Mouse (Mus musculus): Measurements from ENCODE around the gene Wwp2. TPM values are rescaled to one million over a fixed set of nuclear protein-coding genes. Genes with fewer than 3 reads are reported as not detected.

The Wwp2 gene
- polyA plus RNA-seq, 1 experiment from 2014 or later: 41.6 TPM

DNA sequence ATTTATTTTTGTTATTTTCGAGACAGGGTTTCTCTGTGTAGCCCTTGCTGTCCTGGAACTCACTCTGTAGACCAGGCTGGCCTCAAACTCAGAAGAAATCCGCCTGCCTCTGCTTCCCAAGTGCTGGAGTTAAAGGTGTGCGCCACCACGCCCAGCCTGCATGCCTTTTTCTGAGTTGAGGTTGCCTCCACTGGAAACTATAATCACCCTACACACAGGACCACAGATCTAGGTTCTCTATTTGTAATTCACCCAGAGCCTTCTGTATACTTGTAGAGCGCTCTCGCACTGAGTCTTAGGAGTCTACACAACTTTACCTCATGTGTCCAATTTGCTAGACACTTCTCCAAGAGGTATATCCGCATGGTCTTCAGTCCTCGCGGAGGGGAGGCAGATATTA is 12.0 kb upstream of the Wwp2 start:
- ATAC-seq: peak; percentile 14; the same call in 1 of the 2 replicates
- H3K36me3 ChIP-seq (ENCODE audit: control insufficient read depth, insufficient read depth, low read length): 0 out of 2 replicates have a peak, but pooled peaks cover 2% of the 10 kb centered on the region
- H3K9ac ChIP-seq (ENCODE audit: low read depth, low read length): peak overlapping the region; percentile 91
- peak overlapping the region; percentile 73 for H3K4me2 ChIP-seq (ENCODE audit: low read depth, low read length)
- H3K27me3 ChIP-seq (replicated peaks; ENCODE audit: control insufficient read depth, insufficient read depth, low read length): no peaks in the 10 kb centered on the region
- H3K27ac ChIP-seq (ENCODE audit: low read length): peak overlapping the region; percentile 74
- H3K9me3 ChIP-seq (ENCODE audit: control insufficient read depth, low read length): no peaks in the 10 kb centered on the region
- H3K4me1 ChIP-seq (ENCODE audit: control insufficient read depth, insufficient read depth, low read length): peaks cover 10% of the 10 kb centered on the region
- peak overlapping the region; percentile 73 for H3K4me3 ChIP-seq (ENCODE audit: low read length)
- WGBS: 26% methylated on average over 9 of the region's 9 CpGs

DNA sequence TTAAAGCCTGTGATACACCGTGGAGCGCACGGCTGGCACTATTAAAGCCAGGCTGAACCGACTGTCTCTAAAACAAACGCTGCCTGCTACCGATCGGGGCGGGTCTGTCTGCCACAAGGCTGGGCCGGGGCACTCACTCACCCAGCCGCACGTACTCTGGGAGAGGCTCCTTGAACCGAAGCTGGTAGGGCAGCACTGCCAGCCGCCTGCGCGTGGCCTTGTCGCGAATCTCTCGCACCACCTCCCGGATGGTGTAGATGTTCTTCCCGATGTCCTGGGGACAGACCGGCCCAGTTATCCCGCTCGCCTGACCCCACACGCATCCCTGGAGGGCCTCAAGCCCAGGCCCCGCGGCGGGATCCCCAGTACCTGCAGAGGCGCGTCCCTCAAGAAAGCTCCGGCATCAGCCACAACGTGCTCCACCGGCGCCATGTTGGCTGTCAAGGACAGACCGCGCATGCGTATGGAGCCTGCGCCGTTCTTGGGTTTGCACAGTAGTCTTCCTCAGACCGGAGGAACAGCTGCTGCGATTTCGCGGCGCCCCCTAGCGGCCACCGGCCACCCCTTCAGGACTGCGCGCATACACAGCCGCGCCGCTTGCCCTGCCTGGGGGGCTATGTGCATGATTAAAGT is 11.5 kb upstream of the Wwp2 start, which contains the start of gene Nob1:
Gene Nob1, minus strand, starts transcription at position 455 of the 633 bp plus-strand sequence.
- Histone ChIP-seq H3K4me1 (ENCODE audit: control insufficient read depth, insufficient read depth, low read length) (peaks cover 10% of the 10 kb centered on the region), H3K36me3 (ENCODE audit: control insufficient read depth, insufficient read depth, low read length) (0 out of 2 replicates have a peak, but pooled peaks cover 2% of the 10 kb centered on the region), H3K9me3 (ENCODE audit: control insufficient read depth, low read length) (no peaks in the 10 kb centered on the region), H3K4me3 (ENCODE audit: low read length) (peak within 1 kb of the TSS; percentile 73), H3K27me3 (replicated peaks; ENCODE audit: control insufficient read depth, insufficient read depth, low read length) (no peaks in the 10 kb centered on the region), H3K9ac (ENCODE audit: low read depth, low read length) (peak within 1 kb of the TSS; percentile 91), H3K27ac (ENCODE audit: low read length) (peak within 1 kb of the TSS; percentile 74), H3K4me2 (ENCODE audit: low read depth, low read length) (peak within 1 kb of the TSS; percentile 73)
- peak; percentile 99 for ATAC-seq
- under 1% methylated on average over 50 of the region's 50 CpGs for WGBS

- peak overlapping the region; percentile 73; the same call in 1 of the 2 replicates for H3K4me3 ChIP-seq (ENCODE audit: low read length)
- WGBS: 45% methylated on average over 8 of the region's 8 CpGs
- H3K9me3 ChIP-seq (ENCODE audit: control insufficient read depth, low read length): no peaks in the 10 kb centered on the region
- H3K36me3 ChIP-seq (ENCODE audit: control insufficient read depth, insufficient read depth, low read length): 0 out of 2 replicates have a peak, but pooled peaks cover 2% of the 10 kb centered on the region
- peak overlapping the region; percentile 91; the same call in 1 of the 2 replicates for H3K9ac ChIP-seq (ENCODE audit: low read depth, low read length)
- H3K27ac ChIP-seq (ENCODE audit: low read length): no peak overlapping the region
- H3K4me2 ChIP-seq (ENCODE audit: low read depth, low read length): no peak overlapping the region
- ATAC-seq: no peak
- peaks cover 10% of the 10 kb centered on the region for H3K4me1 ChIP-seq (ENCODE audit: control insufficient read depth, insufficient read depth, low read length)
- no peaks in the 10 kb centered on the region for H3K27me3 ChIP-seq (replicated peaks; ENCODE audit: control insufficient read depth, insufficient read depth, low read length)
Measured at GRCm38 (mm10) chr8:107425230-107425597, 11.0 kb upstream of the Wwp2 start.

GRCm38 (mm10) chr8:107430821-107431220 is 5.3 kb upstream of the Wwp2 start:
- no peak overlapping the region for H3K27ac ChIP-seq (ENCODE audit: low read length)
- WGBS: 74% methylated on average over 8 of the region's 8 CpGs
- no peak for ATAC-seq
- H3K27me3 ChIP-seq (replicated peaks; ENCODE audit: control insufficient read depth, insufficient read depth, low read length): no peaks in the 10 kb centered on the region
- peaks cover 2% of the 10 kb centered on the region; the same call in 1 of the 2 replicates for H3K4me1 ChIP-seq (ENCODE audit: control insufficient read depth, insufficient read depth, low read length)
- H3K4me3 ChIP-seq (ENCODE audit: low read length): no peak overlapping the region
- no peaks in the 10 kb centered on the region for H3K36me3 ChIP-seq (ENCODE audit: control insufficient read depth, insufficient read depth, low read length)
- H3K4me2 ChIP-seq (ENCODE audit: low read depth, low read length): no peak overlapping the region
- no peak overlapping the region for H3K9ac ChIP-seq (ENCODE audit: low read depth, low read length)
- no peaks in the 10 kb centered on the region for H3K9me3 ChIP-seq (ENCODE audit: control insufficient read depth, low read length)

DNA sequence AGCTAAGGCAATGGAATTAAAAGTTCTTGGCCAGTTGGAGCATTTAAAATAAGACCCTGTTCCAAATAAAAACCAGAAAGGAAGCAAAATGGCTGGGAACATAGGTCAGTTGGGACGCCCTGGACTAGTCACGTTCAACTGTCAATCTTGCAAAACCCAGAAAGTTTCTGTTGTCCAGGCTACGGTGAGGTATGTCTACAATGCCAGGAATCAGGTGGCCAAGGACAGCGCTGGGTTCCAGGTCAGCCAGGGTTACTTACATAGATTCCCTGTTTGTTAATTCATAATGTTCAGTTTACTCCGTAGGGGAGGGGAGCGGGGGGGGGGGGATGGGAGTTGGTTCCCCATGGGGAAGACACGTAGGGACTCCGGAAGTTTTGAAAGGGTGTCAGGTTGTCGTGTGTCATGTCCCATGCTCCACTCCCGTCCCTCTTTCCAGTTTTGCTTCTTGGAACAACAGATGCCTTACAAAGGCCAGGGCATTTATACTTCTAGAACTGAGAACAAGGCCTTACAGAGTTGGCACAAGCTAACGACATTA is 674 bp upstream of the Wwp2 start:
- peak; percentile 2; the same call in 1 of the 2 replicates for ATAC-seq
- peak overlapping the region; percentile 94 for H3K9ac ChIP-seq (ENCODE audit: low read depth, low read length)
- peaks cover 7% of the 10 kb centered on the region for H3K4me1 ChIP-seq (ENCODE audit: control insufficient read depth, insufficient read depth, low read length)
- H3K9me3 ChIP-seq (ENCODE audit: control insufficient read depth, low read length): no peaks in the 10 kb centered on the region
- H3K36me3 ChIP-seq (ENCODE audit: control insufficient read depth, insufficient read depth, low read length): no peaks in the 10 kb centered on the region
- H3K4me3 ChIP-seq (ENCODE audit: low read length): peak overlapping the region; percentile 92
- WGBS: 25% methylated on average over 11 of the region's 11 CpGs
- H3K4me2 ChIP-seq (ENCODE audit: low read depth, low read length): peak overlapping the region; percentile 70
- peak overlapping the region; percentile 95; the same call in 1 of the 2 replicates for H3K27ac ChIP-seq (ENCODE audit: low read length)
- no peaks in the 10 kb centered on the region for H3K27me3 ChIP-seq (replicated peaks; ENCODE audit: control insufficient read depth, insufficient read depth, low read length)

DNA sequence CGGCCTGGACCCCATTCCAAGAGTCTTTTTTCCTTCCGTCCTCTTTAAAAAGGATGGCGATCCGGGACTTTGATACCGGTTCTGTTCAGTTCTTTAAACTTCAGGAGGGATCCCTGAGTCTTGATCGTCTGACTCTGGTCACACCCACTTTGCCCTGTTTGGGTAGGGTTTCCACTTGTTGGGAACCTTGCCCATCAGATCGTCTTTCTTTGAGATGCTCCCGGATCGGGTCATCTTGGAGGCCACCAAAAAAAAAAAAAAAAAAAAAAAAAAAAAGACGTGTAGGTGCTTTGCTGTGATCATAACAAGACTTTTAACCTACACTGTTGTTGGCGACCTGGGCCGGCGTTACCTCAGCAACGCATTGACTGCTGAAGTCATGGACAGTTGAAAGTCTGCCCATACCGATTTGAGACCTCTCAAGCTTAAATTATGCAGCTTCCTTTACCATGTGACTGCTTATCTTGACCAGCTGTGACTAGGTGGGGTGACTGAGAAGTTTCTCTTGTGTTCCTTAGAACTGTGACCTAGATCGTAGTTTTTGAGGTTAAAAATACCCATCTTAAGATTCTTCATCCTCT is 766 bp downstream of the Wwp2 start:
- Histone ChIP-seq H3K9ac (ENCODE audit: low read depth, low read length) (peak overlapping the region; percentile 94), H3K9me3 (ENCODE audit: control insufficient read depth, low read length) (no peaks in the 10 kb centered on the region), H3K4me3 (ENCODE audit: low read length) (peak overlapping the region; percentile 92), H3K36me3 (ENCODE audit: control insufficient read depth, insufficient read depth, low read length) (no peaks in the 10 kb centered on the region), H3K4me2 (ENCODE audit: low read depth, low read length) (peak overlapping the region; percentile 70), H3K27ac (ENCODE audit: low read length) (peak overlapping the region; percentile 95), H3K27me3 (replicated peaks; ENCODE audit: control insufficient read depth, insufficient read depth, low read length) (no peaks in the 10 kb centered on the region), H3K4me1 (ENCODE audit: control insufficient read depth, insufficient read depth, low read length) (peaks cover 7% of the 10 kb centered on the region)
- peak; percentile 49 for ATAC-seq
- 6% methylated on average over 16 of the region's 16 CpGs for WGBS

DNA sequence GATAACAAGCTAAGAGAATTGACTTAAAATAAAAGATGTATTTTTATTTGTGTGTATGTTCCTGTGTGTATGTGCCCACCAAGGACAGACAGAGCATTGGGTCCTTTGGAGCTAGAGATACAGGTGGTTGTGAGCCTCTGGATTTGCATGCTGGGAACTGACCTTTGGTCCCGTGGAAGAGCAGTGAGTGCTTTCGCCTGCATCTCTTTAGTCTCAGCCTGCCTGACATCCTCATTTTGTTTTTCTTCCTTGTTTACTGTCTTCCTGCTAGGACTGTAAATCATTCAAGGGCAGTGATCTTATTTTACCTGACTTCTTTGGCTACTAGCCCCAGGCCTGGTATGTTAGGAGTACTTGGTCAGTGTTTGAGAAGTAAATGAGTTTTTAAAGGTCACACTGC is 1.5 kb downstream of the Wwp2 start:
- H3K9me3 ChIP-seq (ENCODE audit: control insufficient read depth, low read length): no peaks in the 10 kb centered on the region
- no peak overlapping the region; the same call in 1 of the 2 replicates for H3K4me2 ChIP-seq (ENCODE audit: low read depth, low read length)
- peak overlapping the region; percentile 52; the same call in 1 of the 2 replicates for H3K27ac ChIP-seq (ENCODE audit: low read length)
- no peak overlapping the region for H3K9ac ChIP-seq (ENCODE audit: low read depth, low read length)
- no peaks in the 10 kb centered on the region for H3K36me3 ChIP-seq (ENCODE audit: control insufficient read depth, insufficient read depth, low read length)
- H3K4me3 ChIP-seq (ENCODE audit: low read length): no peak overlapping the region
- peaks cover 7% of the 10 kb centered on the region for H3K4me1 ChIP-seq (ENCODE audit: control insufficient read depth, insufficient read depth, low read length)
- ATAC-seq: peak; percentile 24; the same call in 1 of the 2 replicates
- H3K27me3 ChIP-seq (replicated peaks; ENCODE audit: control insufficient read depth, insufficient read depth, low read length): no peaks in the 10 kb centered on the region
- WGBS: 40% methylated on average over 2 of the region's 2 CpGs

- H3K4me1 ChIP-seq (ENCODE audit: control insufficient read depth, insufficient read depth, low read length): peaks cover 7% of the 10 kb centered on the region
- no peak for ATAC-seq
Measured at GRCm38 (mm10) chr8:107439880-107440625, 3.9 kb downstream of the Wwp2 start.

DNA sequence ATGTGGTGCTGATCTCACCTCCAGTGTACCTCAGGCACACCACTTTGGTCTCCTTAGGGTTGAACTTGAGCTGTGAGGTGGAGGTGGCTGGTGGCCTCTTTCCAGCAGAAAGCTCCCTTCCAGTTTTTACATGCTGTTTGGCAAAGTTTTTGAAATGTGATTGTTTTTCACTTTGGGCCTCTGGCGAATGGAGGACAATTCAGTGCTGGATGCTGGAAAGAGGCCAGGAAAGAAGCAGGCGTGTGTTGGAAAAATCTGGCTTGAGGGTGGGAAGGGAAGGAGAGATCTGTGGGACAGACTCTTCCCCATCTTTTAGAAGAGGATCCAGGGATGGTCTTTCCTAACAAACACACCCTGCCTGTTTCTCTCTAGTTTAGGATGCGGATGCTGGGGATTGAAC is 8.5 kb downstream of the Wwp2 start:
- Histone ChIP-seq H3K4me3 (ENCODE audit: low read length) (no peak overlapping the region), H3K4me1 (ENCODE audit: control insufficient read depth, insufficient read depth, low read length) (peaks cover 14% of the 10 kb centered on the region; the same call in 1 of the 2 replicates), H3K9ac (ENCODE audit: low read depth, low read length) (no peak overlapping the region), H3K36me3 (ENCODE audit: control insufficient read depth, insufficient read depth, low read length) (no peaks in the 10 kb centered on the region), H3K9me3 (ENCODE audit: control insufficient read depth, low read length) (no peaks in the 10 kb centered on the region), H3K4me2 (ENCODE audit: low read depth, low read length) (no peak overlapping the region), H3K27me3 (replicated peaks; ENCODE audit: control insufficient read depth, insufficient read depth, low read length) (no peaks in the 10 kb centered on the region), H3K27ac (ENCODE audit: low read length) (0 out of 2 replicates have a peak overlapping the region, but pooled peaks have one; percentile 9)
- ATAC-seq: no peak
- WGBS: 59% methylated on average over 3 of the region's 3 CpGs

More at GRCm38 (mm10) chr8:107439880-107440625, 3.9 kb downstream of the Wwp2 start:
- 87% methylated on average over 3 of the region's 3 CpGs for WGBS
- H3K9ac ChIP-seq (ENCODE audit: low read depth, low read length): no peak overlapping the region
- H3K4me3 ChIP-seq (ENCODE audit: low read length): no peak overlapping the region
- H3K4me2 ChIP-seq (ENCODE audit: low read depth, low read length): no peak overlapping the region
- no peaks in the 10 kb centered on the region for H3K27me3 ChIP-seq (replicated peaks; ENCODE audit: control insufficient read depth, insufficient read depth, low read length)
- no peak overlapping the region for H3K27ac ChIP-seq (ENCODE audit: low read length)
- H3K36me3 ChIP-seq (ENCODE audit: control insufficient read depth, insufficient read depth, low read length): no peaks in the 10 kb centered on the region
- no peaks in the 10 kb centered on the region for H3K9me3 ChIP-seq (ENCODE audit: control insufficient read depth, low read length)

Data from intestine, embryonic 16.5 days (tissue).